Mouse (Mus musculus): ENCODE data around the gene AI413582.

GRCm38 (mm10) chr17:27561809-27562526, 3.6 kb downstream of the AI413582 start:
- TF ChIP-seq CTCF (IDR thresholded peaks at IDR 0.05; ENCODE audit: borderline replicate concordance, insufficient read depth, low read depth, low read length) (no peak), POLR2A (IDR thresholded peaks at IDR 0.05; ENCODE audit: borderline replicate concordance, insufficient read depth, low read length) (no peak)
